Mouse (Mus musculus): ENCODE measurements around the gene Tpm1.

Tpm1 gene

GRCm38 (mm10) chr9:67046881-67047605 is 2.2 kb downstream of the Tpm1 start:
- peak in 1 of 2 experiments; percentile 36 for DNase-seq (ENCODE audit: low spot score in 2 of 2)

GRCm38 (mm10) chr9:67045966-67046602 is 3.1 kb downstream of the Tpm1 start:
- no peak for DNase-seq (ENCODE audit: low spot score in 2 of 2)

GRCm38 (mm10) chr9:67045306-67045675 is 3.9 kb downstream of the Tpm1 start:
- DNase-seq (ENCODE audit: low spot score in 2 of 2), result no peak

DNA sequence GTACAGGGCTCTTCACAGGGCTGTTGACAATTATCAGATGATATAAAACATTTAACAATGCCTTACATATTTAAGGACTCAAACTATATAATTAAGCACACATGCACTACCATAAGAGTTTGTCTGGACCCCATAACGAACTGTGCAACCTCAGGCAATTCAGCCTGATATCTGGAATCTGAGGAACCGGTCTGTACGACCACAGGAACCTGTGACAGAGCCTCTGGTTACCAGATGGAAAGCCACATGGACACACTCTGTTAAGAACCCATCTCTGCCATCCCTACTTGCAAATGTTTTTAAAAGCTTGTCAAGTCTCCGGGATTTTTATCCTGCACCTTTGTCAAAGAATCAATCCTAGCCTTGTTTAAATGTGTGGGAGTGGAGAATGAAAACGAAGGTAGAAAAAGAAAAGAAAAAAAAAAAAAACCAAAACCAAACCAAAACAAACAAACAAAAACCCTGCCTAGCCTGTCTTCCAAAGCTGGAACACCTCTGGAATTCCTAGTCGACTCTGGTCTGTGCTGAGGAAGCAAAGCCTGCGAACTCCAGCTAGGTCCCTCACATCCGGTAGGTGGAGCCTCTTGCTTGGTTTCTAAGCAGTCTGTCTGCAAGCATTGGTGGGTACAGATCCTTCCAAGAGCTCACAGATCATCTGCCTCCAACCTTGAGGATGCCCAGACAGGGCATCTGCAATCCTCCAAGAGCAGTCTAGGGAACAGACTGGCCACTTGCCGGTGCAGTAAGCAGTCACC is 4.5 kb downstream of the Tpm1 start:
- DNase-seq (ENCODE audit: low spot score in 2 of 2), result peak; percentile 50 to 69

GRCm38 (mm10) chr9:67043231-67044199 is 5.7 kb downstream of the Tpm1 start:
- DNase-seq (ENCODE audit: low spot score in 2 of 2), result peak; percentile 99

DNA sequence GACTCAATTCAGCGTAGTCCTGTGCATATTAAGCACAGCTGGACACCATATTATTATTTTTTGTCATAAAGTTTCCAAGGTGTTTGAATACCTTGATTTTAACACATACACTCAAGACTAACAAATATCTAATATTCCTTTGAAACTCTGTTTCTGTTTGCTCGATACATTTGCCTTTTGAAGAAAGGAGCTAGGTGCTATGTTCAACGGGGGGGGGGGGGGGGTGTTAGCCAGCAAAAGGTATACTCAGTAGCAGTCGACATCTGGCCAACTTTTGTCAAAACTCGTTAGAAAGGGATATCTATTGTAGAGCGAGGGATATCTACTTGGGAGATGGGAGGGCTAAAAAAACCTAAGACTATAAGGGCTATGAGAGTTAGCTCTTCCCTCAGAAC is 6.4 kb downstream of the Tpm1 start:
- DNase-seq (ENCODE audit: low spot score in 2 of 2), result no peak

GRCm38 (mm10) chr9:67041840-67042812 is 7.1 kb downstream of the Tpm1 start:
- no peak for DNase-seq (ENCODE audit: low spot score in 2 of 2)

DNA sequence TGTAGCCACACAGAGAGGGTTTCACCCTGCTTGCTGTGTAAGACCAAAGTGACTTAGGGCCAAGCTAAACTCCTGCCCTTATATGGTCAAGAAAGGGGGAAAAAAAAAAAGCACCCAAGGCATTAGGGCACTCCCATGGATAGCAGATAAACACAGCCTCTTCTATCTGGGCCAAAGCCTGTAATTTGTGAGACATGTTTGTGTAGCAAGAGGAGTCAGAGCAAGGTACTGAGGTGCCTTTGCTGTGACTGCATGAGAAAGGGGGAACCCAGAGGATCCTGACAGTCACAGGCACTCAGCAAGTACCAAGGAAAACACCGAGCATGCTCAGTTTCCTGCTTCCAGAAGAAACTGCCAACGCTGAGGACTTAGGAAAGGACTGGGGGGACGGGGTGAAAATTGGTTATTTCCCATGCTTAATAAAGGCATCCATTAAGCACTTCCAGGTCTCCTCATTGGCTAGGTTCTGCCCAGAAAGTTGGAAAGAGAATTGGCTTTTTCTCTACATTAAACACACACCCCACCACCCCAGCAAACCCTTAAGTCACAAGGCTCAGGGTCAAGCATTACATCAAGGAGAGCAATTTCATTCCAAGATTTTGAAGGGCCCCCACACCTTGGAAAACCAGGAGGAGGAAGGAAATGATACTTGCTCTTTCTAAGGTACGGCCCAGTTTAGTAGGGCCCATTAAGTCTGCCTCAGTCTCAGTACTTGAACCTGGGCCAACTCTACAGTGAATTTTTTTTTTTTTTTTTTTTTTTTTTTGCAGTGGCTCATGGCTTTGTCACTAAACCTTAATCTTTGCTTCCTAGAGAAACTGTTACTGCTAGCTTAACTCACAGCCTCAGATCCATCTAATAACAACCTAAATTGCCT is 8.0 kb downstream of the Tpm1 start:
- peak in 1 of 2 experiments; percentile 50 for DNase-seq (ENCODE audit: low spot score in 2 of 2)

GRCm38 (mm10) chr9:67039867-67040266 is 9.3 kb downstream of the Tpm1 start:
- DNase-seq (ENCODE audit: low spot score in 2 of 2), result no peak

GRCm38 (mm10) chr9:67038686-67039085 is 10.5 kb downstream of the Tpm1 start:
- no peak for DNase-seq (ENCODE audit: low spot score in 2 of 2)

DNA sequence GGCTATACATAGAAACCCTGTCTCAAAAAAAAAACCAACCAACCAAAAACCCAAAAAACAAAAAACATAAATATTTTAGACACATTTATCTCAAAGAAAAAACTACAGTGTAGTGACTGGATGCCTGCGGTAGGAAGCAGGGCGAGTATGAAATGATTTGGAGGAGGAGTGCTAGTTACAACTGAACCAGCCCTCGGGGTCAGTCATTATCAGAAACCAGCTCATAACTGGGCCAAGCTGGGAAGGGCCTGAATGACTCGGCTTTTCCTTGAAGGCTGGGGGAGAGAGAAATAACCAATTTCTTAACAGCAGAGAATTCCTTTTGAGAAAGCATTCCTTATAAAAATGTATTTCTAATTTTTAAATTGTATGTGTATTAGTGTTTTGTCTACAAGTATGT is 11.5 kb downstream of the Tpm1 start:
- no peak for DNase-seq (ENCODE audit: low spot score in 2 of 2)

GRCm38 (mm10) chr9:67036527-67037118 is 12.6 kb downstream of the Tpm1 start:
- peak; percentile 60 to 72 for DNase-seq (ENCODE audit: low spot score in 2 of 2)

GRCm38 (mm10) chr9:67035957-67036451 is 13.2 kb downstream of the Tpm1 start:
- DNase-seq (ENCODE audit: low spot score in 2 of 2), result peak; percentile 73 to 75

- DNase-seq (ENCODE audit: low spot score in 2 of 2), result no peak
Observed at GRCm38 (mm10) chr9:67034677-67035076, 14.5 kb downstream of the Tpm1 start.

- no peak for DNase-seq (ENCODE audit: low spot score in 2 of 2)
Observed at GRCm38 (mm10) chr9:67033016-67033415, 16.2 kb downstream of the Tpm1 start.

DNA sequence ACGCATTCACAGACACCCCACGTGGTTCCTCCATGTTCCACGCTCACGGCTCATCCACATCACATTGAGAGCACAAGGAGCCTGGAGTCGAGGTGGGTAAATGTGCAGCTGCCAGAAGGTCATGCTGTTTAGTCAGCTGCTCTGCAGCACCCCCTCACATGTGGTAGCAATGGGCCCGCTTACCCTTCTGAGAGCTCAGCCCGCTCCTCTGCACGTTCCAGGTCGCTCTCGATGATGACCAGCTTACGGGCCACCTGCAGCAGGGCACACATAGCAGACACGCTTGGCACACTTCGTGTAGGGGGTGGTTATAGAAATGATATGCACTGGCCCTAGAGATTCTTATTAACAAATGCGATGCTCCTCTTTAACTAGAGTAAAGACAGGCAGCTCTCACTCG is 16.6 kb downstream of the Tpm1 start:
- DNase-seq (ENCODE audit: low spot score in 2 of 2), result no peak

- DNase-seq (ENCODE audit: low spot score in 2 of 2), result no peak
Observed at GRCm38 (mm10) chr9:67029518-67029917, 19.7 kb downstream of the Tpm1 start.

DNA sequence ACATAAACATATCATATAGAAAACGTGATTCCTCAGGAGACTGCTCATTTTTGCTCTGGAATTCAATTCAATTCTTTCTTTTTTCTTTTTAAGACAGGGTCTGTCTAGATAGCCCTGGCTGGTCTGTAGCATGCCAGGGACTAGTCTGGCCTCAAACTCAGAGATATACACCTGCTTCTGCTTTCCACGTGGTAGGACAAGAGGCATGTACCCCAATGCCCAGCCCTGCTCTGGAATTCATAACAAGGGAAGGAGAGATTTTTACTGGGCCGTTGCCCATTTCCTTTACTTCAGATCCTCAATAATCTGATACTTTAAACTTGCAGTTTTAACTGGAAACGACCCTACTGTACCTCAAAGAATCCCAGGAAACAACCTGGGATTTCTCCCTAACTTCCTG is 20.3 kb downstream of the Tpm1 start:
- DNase-seq (ENCODE audit: low spot score in 2 of 2), result no peak
